Mouse (Mus musculus): ENCODE measurements at regions not wholly inside any gene's neighbourhood (a gene's known extent, or its start where the extent isn't known, plus 50 kb on each side); places are given as distances from the start of the nearest gene placed in this dataset.

DNA sequence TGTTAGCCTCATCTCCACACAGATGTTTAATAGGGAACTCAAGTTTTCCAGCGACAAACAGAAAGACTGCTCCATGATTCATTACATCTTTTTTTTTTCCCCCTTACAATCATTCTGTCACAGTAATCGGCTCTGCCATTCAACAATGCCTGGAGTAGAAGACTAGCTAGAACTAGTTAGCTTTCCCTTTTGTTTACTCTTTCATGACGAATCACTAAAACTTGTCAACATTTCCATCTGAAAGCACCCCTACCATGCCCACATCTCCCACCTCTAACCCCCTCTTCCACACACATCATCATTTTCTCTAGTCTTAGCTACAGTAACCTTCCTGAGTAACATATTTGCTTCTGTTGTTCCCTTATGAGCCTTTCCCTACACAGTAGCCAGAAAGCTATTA lies 78.6 kb upstream of the Creb5 start:
- Histone ChIP-seq H3K36me3 (replicated peaks in 1 of 2; ENCODE audit: control insufficient read depth in 1 of 2, insufficient read depth in 1 of 2, low read length in 1 of 2) (no peaks in the 10 kb centered on the region), H3K27ac (ENCODE audit: insufficient read depth, low read depth) (no peak overlapping the region), H3K4me2 (ENCODE audit: insufficient read depth, low read depth, poor library complexity, severe bottlenecking) (no peak overlapping the region), H3K4me3 (replicated peaks in 1 of 3; ENCODE audit: low read depth in 2 of 3, low read length in 2 of 3, poor library complexity in 1 of 3) (no peak overlapping the region), H3K9ac (ENCODE audit: insufficient read depth, low read depth) (no peak overlapping the region), H3K9me3 (replicated peaks; ENCODE audit: low read length) (no peaks in the 10 kb centered on the region), H3K79me2 (replicated peaks; ENCODE audit: control insufficient read depth, extremely low read depth, insufficient read depth, poor library complexity, severe bottlenecking) (no peaks in the 10 kb centered on the region), H3K4me1 (ENCODE audit: control insufficient read depth in 1 of 2, insufficient read depth in 2 of 2) (0 out of 4 replicates have a peak, but pooled peaks cover 0 to 3% of the 10 kb centered on the region in 2 experiments), H3K27me3 (replicated peaks) (no peaks in the 10 kb centered on the region)
- no peak for DNase-seq (ENCODE audit: extremely low read depth)
- TF ChIP-seq NELFE (IDR thresholded peaks at IDR 0.05; ENCODE audit: low read depth, low read length) (no peak), POLR2A (IDR thresholded peaks at IDR 0.05; ENCODE audit: low read depth, low read length) (no peak), ZC3H11A (IDR thresholded peaks at IDR 0.05; ENCODE audit: low read depth, low read length) (no peak), MAZ (IDR thresholded peaks at IDR 0.05; ENCODE audit: low read depth, low read length) (no peak), KAT2A (IDR thresholded peaks at IDR 0.05; ENCODE audit: insufficient replicate concordance, low read length) (no peak), CTCF (conservative IDR thresholded peaks at IDR 0.05 in 1 of 2, IDR thresholded peaks at IDR 0.05 in 1 of 2; ENCODE audit: low read depth in 2 of 2, low read length in 2 of 2) (no peak), E2F4 (IDR thresholded peaks at IDR 0.05; ENCODE audit: insufficient replicate concordance, low read depth, low read length) (no peak), MAX (IDR thresholded peaks at IDR 0.05; ENCODE audit: low read length) (no peak), POLR2AphosphoS2 (IDR thresholded peaks at IDR 0.05; ENCODE audit: low read depth, low read length) (no peak), JUND (conservative IDR thresholded peaks at IDR 0.05; ENCODE audit: low read depth, low read length) (no peak), MXI1 (IDR thresholded peaks at IDR 0.05; ENCODE audit: low read depth, low read length) (no peak)
- dilution Hi-C loops (cut with MboI; ENCODE audit: extremely low pct_ligation_motif_present, extremely low pct_unique_long_range_greater_than_20kb, low sequenced_read_pairs) (no loop called here), in situ Hi-C loops (cut with MboI; ENCODE audit: low pct_ligation_motif_present, low pct_unique_long_range_greater_than_20kb, low sequenced_read_pairs) (no loop called here)

- H3K4me2 ChIP-seq (ENCODE audit: insufficient read depth, low read depth, poor library complexity, severe bottlenecking), result no peak overlapping the region
- in situ Hi-C loops (cut with MboI; ENCODE audit: low pct_ligation_motif_present, low pct_unique_long_range_greater_than_20kb, low sequenced_read_pairs) (no loop called here), dilution Hi-C loops (cut with MboI; ENCODE audit: extremely low pct_ligation_motif_present, extremely low pct_unique_long_range_greater_than_20kb, low sequenced_read_pairs) (no loop called here)
- H3K9ac ChIP-seq (ENCODE audit: insufficient read depth, low read depth), result no peak overlapping the region
- H3K27me3 ChIP-seq (replicated peaks), result no peaks in the 10 kb centered on the region
- no peak for DNase-seq (ENCODE audit: extremely low read depth)
- H3K9me3 ChIP-seq (replicated peaks; ENCODE audit: low read length), result no peaks in the 10 kb centered on the region
- no peak overlapping the region for H3K27ac ChIP-seq (ENCODE audit: insufficient read depth, low read depth)
- no peak for TF ChIP-seq MEF2A (IDR thresholded peaks at IDR 0.05; ENCODE audit: borderline replicate concordance, low read depth, low read length)
- TF ChIP-seq POLR2AphosphoS2 (IDR thresholded peaks at IDR 0.05; ENCODE audit: low read depth, low read length), result no peak
- no peak for TF ChIP-seq NELFE (IDR thresholded peaks at IDR 0.05; ENCODE audit: low read depth, low read length)
- no peak for TF ChIP-seq ETS1 (conservative IDR thresholded peaks at IDR 0.05; ENCODE audit: low read depth, low read length)
- no peak for TF ChIP-seq ZC3H11A (IDR thresholded peaks at IDR 0.05; ENCODE audit: low read depth, low read length)
- no peak for TF ChIP-seq RAD21 (IDR thresholded peaks at IDR 0.05; ENCODE audit: low read depth, low read length)
- no peak for TF ChIP-seq ZKSCAN1 (IDR thresholded peaks at IDR 0.05; ENCODE audit: borderline replicate concordance, low read depth, low read length)
- no peak for TF ChIP-seq USF2 (conservative IDR thresholded peaks at IDR 0.05; ENCODE audit: low read depth, low read length)
- no peak for TF ChIP-seq IRF4 (IDR thresholded peaks at IDR 0.05; ENCODE audit: low read depth, low read length)
- TF ChIP-seq PAX5 (IDR thresholded peaks at IDR 0.05; ENCODE audit: low read length), result no peak
- TF ChIP-seq KAT2A (IDR thresholded peaks at IDR 0.05; ENCODE audit: insufficient replicate concordance, low read length), result no peak
- TF ChIP-seq POLR2A (IDR thresholded peaks at IDR 0.05; ENCODE audit: low read depth, low read length), result no peak
- TF ChIP-seq NRF1 (IDR thresholded peaks at IDR 0.05; ENCODE audit: low read depth, low read length), result no peak
- TF ChIP-seq BHLHE40 (IDR thresholded peaks at IDR 0.05; ENCODE audit: low read depth, low read length), result no peak
- TF ChIP-seq MAX (IDR thresholded peaks at IDR 0.05; ENCODE audit: low read length), result no peak
- 0 out of 4 replicates have a peak, but pooled peaks cover 0 to 3% of the 10 kb centered on the region in 2 experiments for H3K4me1 ChIP-seq (ENCODE audit: control insufficient read depth in 1 of 2, insufficient read depth in 2 of 2)
- no peak overlapping the region for H3K4me3 ChIP-seq (replicated peaks in 1 of 3; ENCODE audit: low read depth in 2 of 3, low read length in 2 of 3, poor library complexity in 1 of 3)
- no peaks in the 10 kb centered on the region for H3K36me3 ChIP-seq (replicated peaks in 1 of 2; ENCODE audit: control insufficient read depth in 1 of 2, insufficient read depth in 1 of 2, low read length in 1 of 2)
- no peaks in the 10 kb centered on the region for H3K79me2 ChIP-seq (replicated peaks; ENCODE audit: control insufficient read depth, extremely low read depth, insufficient read depth, poor library complexity, severe bottlenecking)
Measured at GRCm38 (mm10) chr6:53207781-53208180, 79.3 kb upstream of the Creb5 start.

Data from CH12.LX (cell line).